Mouse (Mus musculus): ENCODE results near the gene Cpm.

DNA sequence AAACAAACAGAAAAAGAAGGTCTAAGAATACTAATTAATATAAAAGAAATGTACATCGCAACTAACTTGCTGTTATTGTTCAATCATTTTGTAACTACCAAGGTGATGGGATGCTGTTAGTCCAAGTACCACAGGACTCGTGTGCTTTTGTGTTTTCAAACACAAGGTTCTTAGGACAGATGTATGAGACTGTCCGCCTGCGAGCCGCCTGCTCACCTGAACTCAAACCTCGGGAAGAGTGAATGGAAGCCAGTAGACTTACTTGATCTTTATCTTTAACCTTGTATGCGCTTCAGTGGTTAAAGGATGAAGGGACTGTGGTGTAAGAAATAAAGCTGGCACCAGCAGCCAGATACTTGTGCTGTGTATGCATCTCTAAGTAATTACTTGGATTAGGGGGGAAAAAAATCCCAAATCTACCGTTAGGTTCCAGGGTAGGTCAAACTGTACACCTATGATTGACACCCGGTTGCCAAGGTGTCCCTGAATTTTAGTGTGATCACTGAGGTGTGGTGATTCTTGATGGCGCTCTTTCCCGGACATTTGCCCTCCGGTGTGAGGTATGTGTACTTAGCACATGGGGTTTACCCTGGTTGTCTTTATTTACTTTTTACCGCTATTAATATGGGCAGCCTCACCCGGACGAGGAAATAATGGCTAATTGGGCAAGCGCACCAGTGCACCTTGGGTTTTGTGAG is 2.4 kb downstream of the Cpm start:
- TF ChIP-seq CTCF (IDR thresholded peaks at IDR 0.05; ENCODE audit: extremely low read depth, insufficient read depth, low read length): no peak
- TF ChIP-seq POLR2A (IDR thresholded peaks at IDR 0.05; ENCODE audit: extremely low read depth, insufficient read depth, low read length): no peak
